Mouse (Mus musculus) lung, postnatal 14 days (tissue): ENCODE measurements at regions not wholly inside any gene's neighbourhood (a gene's known extent, or its start where the extent isn't known, plus 50 kb on each side); places are given as distances from the start of the nearest gene placed in this dataset.

ENCODE experiments used
- DNase-seq: peaks from one replicate; pipeline ENCODE4 v3.0.0; 2021

DNA sequence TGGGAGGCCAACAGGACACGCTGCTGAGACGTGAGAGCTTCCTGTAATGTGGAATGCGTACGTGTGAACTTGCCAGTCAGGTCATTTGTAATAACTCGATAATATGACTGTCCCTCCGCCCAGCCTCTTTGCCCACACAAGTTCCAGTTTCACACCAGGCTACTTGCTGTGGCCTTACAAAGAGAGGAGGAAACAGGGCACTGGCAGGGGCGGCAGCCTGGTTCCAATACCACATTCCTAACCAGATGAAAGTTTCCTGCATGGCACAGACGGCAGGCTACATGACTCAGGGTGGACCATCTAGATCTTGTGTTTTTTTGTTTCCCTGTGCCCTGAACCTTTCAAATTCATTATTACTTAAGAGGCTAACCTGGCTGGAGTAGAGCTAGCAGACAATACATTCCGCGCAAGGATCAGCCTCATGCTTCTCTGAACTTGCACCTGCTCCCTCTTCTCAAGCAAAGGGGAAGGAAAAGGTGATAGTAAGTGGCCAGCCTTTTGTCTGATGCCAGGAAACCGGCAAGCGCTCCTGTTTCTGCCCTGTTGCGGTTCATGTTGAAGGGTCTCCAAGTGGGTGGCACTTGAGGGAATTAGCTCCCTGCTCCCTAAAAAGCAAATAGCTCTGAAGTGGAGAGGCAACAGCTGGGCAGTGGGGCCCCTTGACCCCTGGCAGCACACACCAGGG is 60.2 kb upstream of the Egln3 start:
- DNase-seq, result no peak

GRCm38 (mm10) chr12:54262236-54263005 is 58.8 kb upstream of the Egln3 start:
- no peak for DNase-seq

DNA sequence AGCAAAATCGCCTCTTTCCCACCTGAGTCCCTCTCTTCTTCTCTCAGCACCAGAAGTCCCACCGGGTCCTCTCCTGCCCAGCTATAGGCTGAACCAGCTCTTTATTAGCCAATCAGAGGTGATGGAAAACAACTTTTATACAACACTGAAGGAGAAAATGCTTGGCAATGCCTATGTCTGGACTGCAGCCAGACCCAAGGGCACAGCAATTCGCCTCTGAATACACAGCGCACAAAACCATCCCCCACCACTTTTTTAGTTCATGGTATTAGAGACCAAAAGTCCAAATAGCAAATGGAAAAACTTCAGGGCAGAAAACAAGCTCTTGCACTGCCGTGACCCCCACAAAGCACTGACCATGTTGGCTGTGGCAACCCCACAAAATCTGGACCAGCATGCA is 57.8 kb upstream of the Egln3 start:
- DNase-seq, result no peak

DNA sequence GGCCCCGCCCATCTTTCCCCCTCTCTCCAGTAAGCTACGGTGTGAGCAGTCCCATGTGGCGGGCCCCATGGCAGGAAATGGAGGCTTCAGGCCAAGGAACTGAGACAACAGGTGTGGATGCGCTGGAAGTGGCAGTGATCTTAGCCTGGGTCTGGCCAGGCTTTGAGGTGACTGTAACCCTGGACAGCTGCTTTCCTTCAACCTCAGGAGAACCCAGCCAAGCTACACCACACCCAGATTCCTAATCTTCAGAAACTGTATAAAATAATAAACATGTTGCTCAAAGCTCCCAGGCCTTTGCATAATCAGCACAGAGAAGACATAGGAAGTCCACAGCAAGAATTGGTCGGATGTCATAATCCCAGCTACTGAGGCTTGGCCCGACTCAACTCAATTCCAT is 56.8 kb upstream of the Egln3 start:
- peak; percentile 42 for DNase-seq

DNA sequence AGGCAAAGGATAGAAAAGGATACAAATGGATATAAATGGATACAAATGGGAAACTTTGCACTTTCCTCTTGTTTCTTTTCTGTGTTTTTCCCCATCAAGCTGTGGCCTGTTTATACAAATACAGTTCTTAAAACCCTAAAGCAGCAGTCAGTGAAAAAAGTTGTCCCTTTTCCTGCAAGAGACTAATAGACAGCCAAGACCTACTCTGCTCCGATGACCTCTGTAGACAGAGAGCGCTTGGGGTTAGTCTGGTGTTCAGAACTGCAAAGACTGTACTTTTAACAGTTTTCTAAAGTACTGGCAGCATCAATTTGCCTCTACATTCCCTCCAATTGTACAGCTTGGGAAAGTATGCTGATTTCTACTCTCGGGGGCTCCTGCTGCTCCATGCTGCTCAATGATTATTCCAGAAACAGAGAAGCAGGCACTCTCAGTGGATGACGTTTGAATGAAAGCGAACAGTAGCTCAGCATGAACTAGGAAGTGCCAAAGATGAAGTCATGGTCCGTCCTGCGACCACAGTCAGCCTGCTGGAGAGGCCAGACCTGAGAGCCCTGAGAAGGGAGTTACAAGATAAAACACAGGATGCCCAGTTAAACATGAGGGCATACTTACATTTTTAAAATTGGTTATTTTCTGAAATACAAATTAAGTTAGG is 54.2 kb upstream of the Egln3 start:
- no peak for DNase-seq

GRCm38 (mm10) chr12:54256506-54257128 is 53.0 kb upstream of the Egln3 start:
- no peak for DNase-seq
